33 mouse cellular contexts compared by ENCODE assay signal in the genomic region with DNA sequence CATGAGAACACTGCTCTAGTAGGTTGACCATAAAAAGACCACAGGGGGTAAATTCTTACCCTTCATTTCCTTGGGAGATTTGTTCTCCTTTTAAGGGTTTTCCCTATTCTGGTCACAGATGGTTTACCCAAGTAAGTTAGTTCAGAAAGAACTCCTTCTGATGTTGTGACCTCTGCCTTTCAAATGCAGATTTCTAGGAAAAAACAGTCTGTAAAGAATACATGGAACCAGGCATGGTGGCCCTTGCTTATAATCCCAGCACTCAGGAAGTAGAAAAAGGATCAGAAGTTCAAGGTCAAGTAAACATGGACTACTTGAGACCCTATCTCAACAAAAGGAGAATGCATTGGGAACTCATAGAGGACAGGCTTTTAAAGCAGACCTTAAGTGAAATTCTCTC.
"Had no signal": no experiment of that assay in that cellular context is flagged by ENCODE, and none has a peak within 500 bp of the region (broad histone marks: within the 10 kb centered on the region; RNA-seq: fewer than 3 reads in every experiment).

No protein-coding gene starts in this region.

- H3K4me2 ChIP-seq: heart, embryonic 13.5 days; heart, embryonic 15.5 days; hindbrain, embryonic 12.5 days; hindbrain, embryonic 13.5 days; hindbrain, embryonic 14.5 days; hindbrain, embryonic 15.5 days; intestine, embryonic 15.5 days; kidney, embryonic 15.5 days had no signal

- H3K4me3 ChIP-seq: heart, embryonic 13.5 days; heart, embryonic 15.5 days; hindbrain, embryonic 10.5 days; hindbrain, embryonic 12.5 days; hindbrain, embryonic 13.5 days; hindbrain, embryonic 15.5 days; intestine, embryonic 15.5 days; kidney, embryonic 15.5 days; layer of hippocampus, adult 2 months; left cerebral cortex, adult 2 months had no signal

- ATAC-seq: hindbrain, embryonic 16.5 days; hindbrain, postnatal 0 days; inflammation-experienced regulatory T-cells, adult 6 months; intestine, embryonic 15.5 days; intestine, embryonic 16.5 days; intestine, postnatal 0 days had no signal

- H3K27me3 ChIP-seq: heart, embryonic 13.5 days; heart, embryonic 15.5 days; hindbrain, embryonic 12.5 days; hindbrain, embryonic 13.5 days; hindbrain, embryonic 15.5 days; intestine, embryonic 15.5 days; kidney, embryonic 15.5 days had no signal

- H3K27ac ChIP-seq: heart, embryonic 13.5 days; heart, embryonic 15.5 days; hindbrain, embryonic 10.5 days; hindbrain, embryonic 12.5 days; hindbrain, embryonic 13.5 days; hindbrain, embryonic 14.5 days; hindbrain, embryonic 15.5 days; hindbrain, postnatal 0 days; intestine, embryonic 15.5 days; kidney, embryonic 15.5 days; kidney, postnatal 0 days; layer of hippocampus, adult 2 months; left cerebral cortex, adult 2 months had no signal

- H3K4me1 ChIP-seq: hindbrain, embryonic 10.5 days; hindbrain, embryonic 12.5 days; hindbrain, embryonic 13.5 days; hindbrain, embryonic 15.5 days; intestine, embryonic 15.5 days; kidney, embryonic 15.5 days had no signal

- H3K9me3 ChIP-seq: heart, embryonic 13.5 days; heart, embryonic 15.5 days; hindbrain, embryonic 10.5 days; hindbrain, embryonic 12.5 days; hindbrain, embryonic 13.5 days; hindbrain, embryonic 15.5 days; intestine, embryonic 15.5 days; kidney, embryonic 15.5 days had no signal

- H3K9ac ChIP-seq: heart, embryonic 13.5 days; heart, embryonic 15.5 days; hindbrain, embryonic 12.5 days; hindbrain, embryonic 13.5 days; hindbrain, embryonic 14.5 days; hindbrain, embryonic 15.5 days; intestine, embryonic 15.5 days; kidney, embryonic 15.5 days had no signal

- DNase-seq: heart, postnatal 10 days; heart, postnatal 14 days; heart, postnatal 36 days; heart, postnatal 4 days; kidney, adult 11 months; kidney, adult 18-20 months; kidney, adult 2 months; kidney, adult 8-10 months; kidney, adult 9 months; kidney, postnatal 10 days; kidney, postnatal 14 days; kidney, postnatal 25 days; kidney, postnatal 36 days; kidney, postnatal 4 days; layer of hippocampus, adult 9-11 months; layer of hippocampus, postnatal 36 days had no signal
